Mouse (Mus musculus) ES-E14 (cell line): Measurements from ENCODE around the gene Magi1.

Experiments used
- CHD2 ChIP-seq: IDR thresholded peaks from 2 replicates; pipeline ENCODE4 v1.6.1; 2014; ENCODE audit warnings: mild to moderate bottlenecking, low read depth, low read length, inconsistent platforms
- HCFC1 ChIP-seq: IDR thresholded peaks from 2 replicates; pipeline ENCODE4 v1.6.1; 2012; ENCODE audit warnings: low read length, inconsistent platforms, borderline replicate concordance; ENCODE audit not compliant: insufficient read depth
- MAFK ChIP-seq: IDR thresholded peaks from 2 replicates; pipeline ENCODE4 v1.6.1; 2014; ENCODE audit warnings: mild to moderate bottlenecking, low read depth, low read length, inconsistent platforms; ENCODE audit not compliant: insufficient read depth
- ZC3H11A ChIP-seq: IDR thresholded peaks from 2 replicates; pipeline ENCODE4 v1.6.1; 2012; ENCODE audit warnings: low read depth, mild to moderate bottlenecking, inconsistent platforms, low read length, borderline replicate concordance
- ZNF384 ChIP-seq: IDR thresholded peaks from 2 replicates; pipeline ENCODE4 v1.6.1; 2012; ENCODE audit warnings: low read depth, low read length, inconsistent platforms

DNA sequence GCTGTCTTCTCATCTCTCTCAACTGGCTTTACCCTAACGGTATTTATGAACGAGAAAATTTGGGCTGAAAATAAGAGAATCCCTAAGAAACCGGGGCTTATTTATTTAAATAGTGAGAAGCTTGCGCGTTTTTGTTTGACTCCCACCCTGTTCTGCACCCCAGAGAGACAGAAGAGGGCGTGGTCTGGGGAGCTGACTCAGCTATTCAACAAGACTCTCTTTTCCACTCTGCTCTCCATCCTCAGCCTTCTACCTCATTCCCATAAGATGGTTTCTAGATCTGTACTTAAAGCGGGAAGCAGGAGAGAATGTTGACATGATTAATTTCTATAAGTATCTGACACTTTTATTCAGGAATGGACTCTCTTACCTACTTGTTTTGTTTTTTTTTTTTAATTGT, 247.2 kb downstream of the Magi1 start:
- peak; percentile 96 for TF ChIP-seq MAFK
- no peak for TF ChIP-seq CHD2
- TF ChIP-seq ZNF384 = no peak
- no peak for TF ChIP-seq HCFC1
- TF ChIP-seq ZC3H11A = no peak
